Mouse (Mus musculus) T-helper 1 cell (primary cell): ENCODE measurements around the gene Lrmda.

Source experiments
- in situ Hi-C: fragments of 300-600 bp; cut with MboI, MseI; formaldehyde crosslinking; loops from one replicate; pipeline ENCODE4 v1.15.1; 2025; ENCODE audit warnings: high pct_unique_total_duplicates

Gene Lrmda

GRCm38 (mm10) chr14:22928263-22928662, 908.8 kb downstream of the Lrmda start:
- in situ Hi-C loops: no loop called here

- in situ Hi-C loops: no loop called here
Observed at GRCm38 (mm10) chr14:22928683-22929082, 909.2 kb downstream of the Lrmda start.

- in situ Hi-C loops: no loop called here
Observed at GRCm38 (mm10) chr14:22929585-22929984, 910.1 kb downstream of the Lrmda start.

GRCm38 (mm10) chr14:22930488-22931046, 911.1 kb downstream of the Lrmda start:
- in situ Hi-C loops: no loop called here

- in situ Hi-C loops: no loop called here
Observed at GRCm38 (mm10) chr14:22931114-22931822, 911.8 kb downstream of the Lrmda start.

- in situ Hi-C loops: no loop called here
Observed at GRCm38 (mm10) chr14:22936701-22937100, 917.2 kb downstream of the Lrmda start.

GRCm38 (mm10) chr14:22940576-22940975, 921.1 kb downstream of the Lrmda start:
- in situ Hi-C loops: no loop called here

GRCm38 (mm10) chr14:22942569-22942968, 923.1 kb downstream of the Lrmda start:
- in situ Hi-C loops: no loop called here

- in situ Hi-C loops: no loop called here
Observed at GRCm38 (mm10) chr14:22949466-22949865, 930.0 kb downstream of the Lrmda start.

- in situ Hi-C loops: no loop called here
Observed at GRCm38 (mm10) chr14:22952981-22953380, 933.5 kb downstream of the Lrmda start.

GRCm38 (mm10) chr14:22960166-22960565, 940.7 kb downstream of the Lrmda start:
- in situ Hi-C loops: no loop called here

GRCm38 (mm10) chr14:22964796-22965660, 945.5 kb downstream of the Lrmda start:
- in situ Hi-C loops: no loop called here

GRCm38 (mm10) chr14:22968705-22969104, 949.2 kb downstream of the Lrmda start:
- in situ Hi-C loops: no loop called here

- in situ Hi-C loops: no loop called here
Observed at GRCm38 (mm10) chr14:22986736-22987135, 967.2 kb downstream of the Lrmda start.

- in situ Hi-C loops: no loop called here
Observed at GRCm38 (mm10) chr14:22988090-22988669, 968.7 kb downstream of the Lrmda start.

- in situ Hi-C loops: no loop called here
Observed at GRCm38 (mm10) chr14:22995184-22995935, 975.8 kb downstream of the Lrmda start.

GRCm38 (mm10) chr14:22998906-22999305, 979.4 kb downstream of the Lrmda start:
- in situ Hi-C loops: no loop called here

GRCm38 (mm10) chr14:23011989-23012388, 992.5 kb downstream of the Lrmda start:
- in situ Hi-C loops: no loop called here

GRCm38 (mm10) chr14:23014747-23015286, 995.3 kb downstream of the Lrmda start:
- in situ Hi-C loops: no loop called here

- in situ Hi-C loops: no loop called here
Observed at GRCm38 (mm10) chr14:23015321-23016067, 996.0 kb downstream of the Lrmda start.
